Mouse (Mus musculus) spleen, adult 2 months (tissue): ENCODE data around the gene Slc2a13. TPM values are rescaled to one million over a fixed set of nuclear protein-coding genes. Genes with fewer than 3 reads are reported as not detected.

Source experiments
- DNase-seq, 2 experiments: peaks; one replicate each; pipeline versions ENCODE4 v3.0.0 to v3.0.0-alpha.2; 2012 to 2021; ENCODE audit warnings: low spot score in 2 of 2, low read depth in 1 of 2
- H3K27ac ChIP-seq: fragments of 200-500 bp; 2 replicates; pipeline ENCODE4 v1.5.1; 2012; ENCODE audit warnings: low read length, inconsistent platforms; ENCODE audit not compliant: insufficient read depth
- H3K27me3 ChIP-seq: fragments of 200-500 bp; 2 replicates; pipeline ENCODE4 v1.6.1; 2012; ENCODE audit warnings: mild to moderate bottlenecking, moderate library complexity, low read length, inconsistent platforms; ENCODE audit not compliant: control insufficient read depth, insufficient read depth
- H3K36me3 ChIP-seq: fragments of 200-500 bp; 2 replicates; pipeline ENCODE4 v1.6.1; 2012; ENCODE audit warnings: mild to moderate bottlenecking, low read length, inconsistent platforms; ENCODE audit not compliant: control insufficient read depth, insufficient read depth
- H3K4me1 ChIP-seq: fragments of 200-500 bp; 2 replicates; pipeline ENCODE4 v1.6.1; 2011; ENCODE audit warnings: inconsistent platforms; ENCODE audit not compliant: control insufficient read depth, insufficient read depth, insufficient read length
- H3K4me3 ChIP-seq: fragments of 200-500 bp; 2 replicates; pipeline ENCODE4 v1.5.1; 2011; ENCODE audit warnings: mild to moderate bottlenecking, inconsistent platforms; ENCODE audit not compliant: insufficient read depth, insufficient read length; ENCODE audit errors: extremely low read depth
- CTCF ChIP-seq: fragments of 200-500 bp; IDR thresholded peaks from 2 replicates; pipeline ENCODE4 v1.5.1; 2011; ENCODE audit warnings: mild to moderate bottlenecking, inconsistent platforms; ENCODE audit not compliant: insufficient read depth, insufficient read length, insufficient replicate concordance; ENCODE audit errors: extremely low read depth
- POLR2A ChIP-seq: fragments of 200-500 bp; IDR thresholded peaks from 2 replicates; pipeline ENCODE4 v1.6.1; 2011; ENCODE audit warnings: low read depth, low read length, inconsistent platforms
- WGBS: fragments of 180-500 bp; shearing (Covaris S2); methylation state at CpG from one replicate; pipeline ENCODE4 v1.1.7; 2018; 5-methylcytosine and 5-hydroxymethylcytosine counted together
- polyA plus RNA-seq: library from polyadenylated mRNA; depleted of rRNA; stranded (reverse); fragments of >200 nt; gene quantifications from 2 replicates; pipeline ENCODE4 v1.2.3, GENCODE M21; 2012

The Slc2a13 gene
- polyA plus RNA-seq, 1 experiment = 0.30 TPM

- H3K36me3 ChIP-seq = no peaks in the 10 kb centered on the region
- no peak for DNase-seq
- no peak overlapping the region for H3K4me3 ChIP-seq
- no peak for TF ChIP-seq POLR2A
- TF ChIP-seq CTCF = no peak
- WGBS = 77% methylated on average over 1 of the region's 1 CpGs
- H3K27me3 ChIP-seq = no peaks in the 10 kb centered on the region
- no peaks in the 10 kb centered on the region for H3K4me1 ChIP-seq
- H3K27ac ChIP-seq = no peak overlapping the region
These were observed 70.4 kb downstream of the Slc2a13 start for GRCm38 (mm10) chr15:91502661-91503060.

GRCm38 (mm10) chr15:91502235-91502634 lies 70.8 kb downstream of the Slc2a13 start:
- H3K27me3 ChIP-seq = no peaks in the 10 kb centered on the region
- no peak overlapping the region for H3K27ac ChIP-seq
- 85% methylated on average over 9 of the region's 9 CpGs for WGBS
- TF ChIP-seq CTCF (no peak), POLR2A (no peak)
- DNase-seq = no peak
- no peaks in the 10 kb centered on the region for H3K4me1 ChIP-seq
- H3K4me3 ChIP-seq = no peak overlapping the region
- no peaks in the 10 kb centered on the region for H3K36me3 ChIP-seq

- no peak for DNase-seq
- no peak for TF ChIP-seq POLR2A
- TF ChIP-seq CTCF = no peak
- Histone ChIP-seq H3K27ac (no peak overlapping the region), H3K4me3 (no peak overlapping the region), H3K4me1 (no peaks in the 10 kb centered on the region), H3K36me3 (no peaks in the 10 kb centered on the region), H3K27me3 (no peaks in the 10 kb centered on the region)
- WGBS = 73% methylated on average over 4 of the region's 4 CpGs
These were observed 78.0 kb downstream of the Slc2a13 start for GRCm38 (mm10) chr15:91495014-91495413.

- no peak overlapping the region for H3K4me3 ChIP-seq
- H3K36me3 ChIP-seq = no peaks in the 10 kb centered on the region
- H3K4me1 ChIP-seq = no peaks in the 10 kb centered on the region
- TF ChIP-seq POLR2A (no peak), CTCF (no peak)
- 92% methylated on average over 14 of the region's 14 CpGs for WGBS
- no peak overlapping the region for H3K27ac ChIP-seq
- DNase-seq = no peak
- H3K27me3 ChIP-seq = no peaks in the 10 kb centered on the region
These were observed 93.0 kb downstream of the Slc2a13 start for GRCm38 (mm10) chr15:91479924-91480615.

- no peaks in the 10 kb centered on the region for H3K4me1 ChIP-seq
- TF ChIP-seq POLR2A (no peak), CTCF (no peak)
- no peaks in the 10 kb centered on the region for H3K36me3 ChIP-seq
- peak in 1 of 2 experiments; percentile 6 for DNase-seq
- H3K27me3 ChIP-seq = no peaks in the 10 kb centered on the region
- WGBS = 30% methylated on average over 5 of the region's 5 CpGs
- H3K4me3 ChIP-seq = no peak overlapping the region
- no peak overlapping the region for H3K27ac ChIP-seq
These were observed 95.3 kb downstream of the Slc2a13 start for GRCm38 (mm10) chr15:91477766-91478165.

GRCm38 (mm10) chr15:91473690-91474409 lies 99.2 kb downstream of the Slc2a13 start:
- Histone ChIP-seq H3K36me3 (no peaks in the 10 kb centered on the region), H3K27me3 (no peaks in the 10 kb centered on the region), H3K4me3 (no peak overlapping the region), H3K27ac (no peak overlapping the region), H3K4me1 (no peaks in the 10 kb centered on the region)
- TF ChIP-seq CTCF (no peak), POLR2A (no peak)
- DNase-seq = no peak
- WGBS = 92% methylated on average over 2 of the region's 2 CpGs

- Histone ChIP-seq H3K4me3 (no peak overlapping the region), H3K27ac (no peak overlapping the region), H3K36me3 (no peaks in the 10 kb centered on the region), H3K27me3 (no peaks in the 10 kb centered on the region), H3K4me1 (no peaks in the 10 kb centered on the region)
- TF ChIP-seq CTCF = no peak
- no peak for TF ChIP-seq POLR2A
- WGBS = 74% methylated on average over 3 of the region's 3 CpGs
- DNase-seq = no peak
These were observed 107.7 kb downstream of the Slc2a13 start for GRCm38 (mm10) chr15:91465331-91465730.
